Mouse (Mus musculus): ENCODE measurements around the gene Cd6. TPM values are rescaled to one million over a fixed set of nuclear protein-coding genes. Genes with fewer than 3 reads are reported as not detected.

Cd6 gene
- polyA plus RNA-seq, 1 experiment from 2014 or later: 0.60 TPM

DNA sequence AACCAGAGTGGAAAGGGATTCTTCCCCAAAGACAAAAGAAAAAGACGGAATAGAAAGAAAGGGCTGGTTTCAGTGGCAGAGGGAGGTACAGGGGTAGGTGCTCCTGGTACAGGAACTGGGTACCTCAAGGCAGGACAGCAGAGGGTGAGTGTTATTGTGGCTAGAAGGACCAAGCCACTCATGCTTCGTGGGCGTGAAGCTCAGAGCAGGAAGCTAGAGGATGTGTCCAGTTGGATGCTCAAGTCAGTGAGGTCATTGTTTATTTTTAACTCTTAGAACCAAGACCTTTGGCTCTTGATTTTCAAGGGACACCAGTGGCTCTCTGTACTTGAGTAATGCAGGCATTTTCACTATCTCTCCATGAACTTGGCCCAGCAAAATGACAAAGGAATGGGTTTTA is 2.2 kb upstream of the Cd6 start:
- no peak overlapping the region for H3K27ac ChIP-seq
- no peak for ATAC-seq (ENCODE audit: borderline replicate concordance, extremely low read depth, low FRiP score, low TSS enrichment)
- no peak overlapping the region for H3K4me2 ChIP-seq
- H3K9me3 ChIP-seq: no peaks in the 10 kb centered on the region
- H3K4me3 ChIP-seq: no peak overlapping the region
- no peaks in the 10 kb centered on the region for H3K36me3 ChIP-seq
- H3K9ac ChIP-seq: no peak overlapping the region
- no peaks in the 10 kb centered on the region for H3K27me3 ChIP-seq
- H3K4me1 ChIP-seq: peaks cover 4% of the 10 kb centered on the region; the same call in 1 of the 2 replicates
- 62% methylated on average over 3 of the region's 3 CpGs for WGBS

DNA sequence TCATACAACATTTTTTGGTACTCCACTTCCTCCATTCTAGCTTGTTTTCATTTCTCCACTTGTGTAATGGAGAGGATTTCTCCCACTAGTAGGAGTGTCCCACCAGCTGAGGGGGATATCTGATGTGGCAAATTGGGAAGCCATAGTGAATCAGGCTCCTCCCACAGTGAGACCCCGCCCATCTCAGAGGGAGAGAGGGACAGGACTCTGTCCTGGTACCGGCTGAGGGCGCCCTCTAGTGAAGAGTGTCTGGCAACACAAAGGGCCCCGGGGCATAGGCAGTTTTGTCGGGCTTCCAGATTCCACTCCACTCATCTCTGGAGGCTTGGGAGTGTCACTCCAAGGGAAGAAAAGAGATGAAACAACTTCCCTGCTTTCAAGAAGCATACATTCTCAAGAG is 1.6 kb upstream of the Cd6 start:
- Histone ChIP-seq H3K9me3 (no peaks in the 10 kb centered on the region), H3K27me3 (no peaks in the 10 kb centered on the region), H3K27ac (no peak overlapping the region), H3K9ac (no peak overlapping the region), H3K36me3 (no peaks in the 10 kb centered on the region), H3K4me1 (peaks cover 4% of the 10 kb centered on the region; the same call in 1 of the 2 replicates), H3K4me2 (no peak overlapping the region), H3K4me3 (no peak overlapping the region)
- WGBS: 7% methylated on average over 5 of the region's 5 CpGs
- ATAC-seq (ENCODE audit: borderline replicate concordance, extremely low read depth, low FRiP score, low TSS enrichment): no peak

DNA sequence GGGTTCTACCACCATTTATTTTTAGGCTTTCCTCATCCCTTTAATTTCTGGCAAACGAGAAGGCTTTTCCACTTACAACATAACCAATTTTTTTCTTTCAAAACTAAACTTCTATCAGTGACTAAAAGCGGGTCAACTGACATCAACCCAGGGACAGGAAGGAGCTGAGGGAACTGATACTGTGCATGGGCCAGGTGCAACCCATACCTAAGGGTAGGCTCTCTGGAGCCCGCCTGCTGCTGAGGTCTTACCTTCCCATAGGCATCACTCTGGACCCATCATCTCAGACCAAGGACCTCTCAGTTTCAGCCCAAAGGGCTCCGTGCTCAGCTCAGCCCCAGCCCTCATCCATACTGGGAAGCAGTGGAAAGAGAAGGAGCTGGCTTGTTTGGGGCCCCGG is 1.5 kb downstream of the Cd6 start:
- Histone ChIP-seq H3K4me3 (no peak overlapping the region), H3K4me1 (peaks cover 4% of the 10 kb centered on the region; the same call in 1 of the 2 replicates), H3K4me2 (no peak overlapping the region), H3K27me3 (no peaks in the 10 kb centered on the region), H3K9ac (no peak overlapping the region), H3K36me3 (no peaks in the 10 kb centered on the region), H3K27ac (no peak overlapping the region), H3K9me3 (no peaks in the 10 kb centered on the region)
- ATAC-seq (ENCODE audit: borderline replicate concordance, extremely low read depth, low FRiP score, low TSS enrichment): no peak
- WGBS: 92% methylated on average over 5 of the region's 5 CpGs

DNA sequence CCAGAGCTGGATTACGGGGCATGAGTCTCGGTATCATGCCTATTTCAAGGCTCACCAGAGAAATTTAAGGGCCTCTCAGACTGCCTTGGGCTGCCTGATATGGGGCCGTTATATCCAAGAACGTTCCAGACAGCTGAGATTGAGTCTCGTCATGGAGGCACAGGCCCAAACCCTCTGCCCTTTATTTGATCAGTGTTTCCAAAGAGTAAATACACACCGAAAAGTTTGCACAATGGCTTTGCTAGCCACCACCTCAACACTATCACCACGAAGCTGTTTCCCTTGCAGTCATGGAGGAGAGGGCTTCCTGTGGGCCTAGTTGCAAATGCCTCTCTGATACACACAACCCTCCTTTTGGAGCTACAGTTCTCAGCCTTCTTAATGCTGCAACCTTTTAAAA is 5.8 kb downstream of the Cd6 start:
- no peak overlapping the region for H3K4me2 ChIP-seq
- H3K27ac ChIP-seq: no peak overlapping the region
- H3K9me3 ChIP-seq: no peaks in the 10 kb centered on the region
- ATAC-seq (ENCODE audit: borderline replicate concordance, extremely low read depth, low FRiP score, low TSS enrichment): no peak
- H3K4me1 ChIP-seq: no peaks in the 10 kb centered on the region
- H3K9ac ChIP-seq: no peak overlapping the region
- no peaks in the 10 kb centered on the region for H3K36me3 ChIP-seq
- H3K4me3 ChIP-seq: no peak overlapping the region
- 61% methylated on average over 7 of the region's 7 CpGs for WGBS
- H3K27me3 ChIP-seq: no peaks in the 10 kb centered on the region

DNA sequence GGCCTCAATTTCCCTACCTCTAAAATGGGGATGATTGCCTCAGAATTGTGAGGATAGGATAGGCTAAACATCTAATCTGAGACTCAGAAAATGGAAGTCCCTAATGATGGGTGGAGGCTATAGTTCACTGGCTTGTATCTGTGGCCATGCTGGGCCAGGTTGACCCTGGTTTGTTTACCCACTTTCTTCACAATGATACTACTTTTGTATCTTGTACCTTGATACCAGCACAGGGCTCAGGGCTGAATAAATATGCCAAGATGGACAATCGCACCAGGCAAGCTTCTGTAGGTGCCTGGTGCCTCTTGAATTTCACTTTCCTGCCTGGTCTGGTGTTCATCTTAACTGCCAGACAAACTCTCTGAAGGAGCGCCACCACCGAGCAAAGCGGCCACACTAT is 7.3 kb downstream of the Cd6 start:
- no peak for ATAC-seq (ENCODE audit: borderline replicate concordance, extremely low read depth, low FRiP score, low TSS enrichment)
- H3K4me1 ChIP-seq: no peaks in the 10 kb centered on the region; the same call in 1 of the 2 replicates
- H3K4me2 ChIP-seq: no peak overlapping the region
- H3K9me3 ChIP-seq: no peaks in the 10 kb centered on the region
- no peaks in the 10 kb centered on the region for H3K36me3 ChIP-seq
- WGBS: 88% methylated on average over 4 of the region's 4 CpGs
- no peak overlapping the region for H3K4me3 ChIP-seq
- no peak overlapping the region for H3K9ac ChIP-seq
- no peak overlapping the region for H3K27ac ChIP-seq
- no peaks in the 10 kb centered on the region for H3K27me3 ChIP-seq

DNA sequence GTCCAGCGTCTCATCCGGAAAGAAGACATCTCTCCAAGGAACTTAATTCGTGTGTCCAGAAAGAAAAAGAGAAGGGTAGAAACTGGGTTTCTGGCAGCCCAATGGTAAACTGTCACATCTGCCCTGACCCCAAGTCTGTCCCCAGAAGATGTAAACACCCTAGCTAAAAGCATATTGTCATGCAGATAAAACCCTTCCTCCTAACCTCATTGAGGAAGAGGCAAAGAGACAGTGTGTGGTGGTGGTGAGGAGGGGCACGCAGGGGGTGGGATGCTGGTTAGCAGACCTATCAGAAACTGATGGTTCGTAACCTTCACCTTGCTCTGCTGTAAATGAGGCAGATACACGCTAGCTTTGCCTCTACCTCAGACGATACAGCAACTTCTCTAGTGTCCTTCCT is 8.5 kb downstream of the Cd6 start:
- Histone ChIP-seq H3K4me1 (no peaks in the 10 kb centered on the region; the same call in 1 of the 2 replicates), H3K36me3 (no peaks in the 10 kb centered on the region), H3K9ac (no peak overlapping the region), H3K27me3 (no peaks in the 10 kb centered on the region), H3K9me3 (no peaks in the 10 kb centered on the region), H3K27ac (no peak overlapping the region), H3K4me2 (no peak overlapping the region), H3K4me3 (no peak overlapping the region)
- 65% methylated on average over 7 of the region's 7 CpGs for WGBS
- ATAC-seq (ENCODE audit: borderline replicate concordance, extremely low read depth, low FRiP score, low TSS enrichment): no peak

DNA sequence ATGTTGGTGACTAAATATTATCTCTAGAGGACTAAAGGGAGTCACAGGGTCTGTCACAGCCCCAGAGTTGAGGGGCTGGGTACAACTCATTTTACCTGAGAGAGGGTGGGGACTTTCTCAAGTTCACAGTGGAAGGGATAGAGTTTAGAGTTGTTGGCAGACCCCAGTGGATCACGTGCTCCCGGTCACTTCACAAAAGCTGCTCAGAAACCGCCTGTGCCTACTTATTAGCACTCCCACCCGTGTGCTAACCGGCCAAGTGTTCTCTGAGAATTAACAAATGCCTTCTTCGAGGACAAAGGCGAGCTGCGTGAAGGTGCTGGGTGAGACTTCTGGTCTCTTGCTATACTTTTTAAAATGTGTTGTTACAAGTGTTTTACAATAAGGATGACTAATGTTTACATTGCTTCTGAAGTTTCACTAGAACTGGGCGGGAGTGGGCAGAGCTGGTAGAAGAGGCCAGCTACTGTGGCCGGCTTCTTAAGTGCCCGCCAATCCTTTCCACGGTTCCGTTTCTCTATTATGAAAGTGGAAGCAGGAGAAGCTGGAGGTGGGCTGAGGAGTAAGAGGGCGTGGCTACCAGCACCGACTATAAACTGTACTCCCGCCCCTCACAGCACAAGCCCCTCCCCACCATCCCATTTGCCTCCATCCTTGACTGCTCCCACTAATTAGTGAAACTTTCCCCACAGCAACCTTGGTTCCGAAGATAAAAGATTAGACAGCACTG is 11.5 kb downstream of the Cd6 start:
- 21% methylated on average over 17 of the region's 17 CpGs for WGBS
- H3K9ac ChIP-seq: no peak overlapping the region

DNA sequence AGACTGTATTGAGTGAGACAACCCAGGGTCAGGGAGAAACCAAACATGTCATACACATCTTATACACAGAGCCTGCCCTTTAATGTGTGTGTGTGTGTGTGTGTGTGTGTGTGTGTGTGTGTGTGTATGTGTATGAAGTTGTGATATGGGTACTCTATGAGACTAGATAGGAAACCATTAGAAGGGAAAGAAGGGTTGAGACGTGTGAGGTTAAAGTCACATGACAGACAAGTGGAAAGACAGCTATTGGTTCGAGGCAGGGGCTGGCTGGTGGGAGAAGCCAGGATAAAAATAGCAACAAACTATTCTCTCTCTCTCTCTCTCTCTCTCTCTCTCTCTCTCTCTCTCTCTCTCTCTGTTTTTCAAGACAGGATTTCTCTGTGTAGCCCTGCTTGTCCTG is 13.4 kb downstream of the Cd6 start:
- no peaks in the 10 kb centered on the region for H3K9me3 ChIP-seq
- no peaks in the 10 kb centered on the region for H3K27me3 ChIP-seq
- H3K36me3 ChIP-seq: no peaks in the 10 kb centered on the region
- no peak overlapping the region for H3K4me2 ChIP-seq
- no peak overlapping the region for H3K9ac ChIP-seq
- H3K4me1 ChIP-seq: no peaks in the 10 kb centered on the region; the same call in 1 of the 2 replicates
- 39% methylated on average over 2 of the region's 2 CpGs for WGBS
- no peak for ATAC-seq (ENCODE audit: borderline replicate concordance, extremely low read depth, low FRiP score, low TSS enrichment)
- no peak overlapping the region for H3K4me3 ChIP-seq
- no peak overlapping the region for H3K27ac ChIP-seq

More for the DNA sequence above, 11.5 kb downstream of the Cd6 start:
- Histone ChIP-seq H3K9me3 (no peaks in the 10 kb centered on the region), H3K27me3 (no peaks in the 10 kb centered on the region), H3K4me3 (peak overlapping the region; percentile 6; the same call in 1 of the 2 replicates), H3K4me2 (peak overlapping the region; percentile 48), H3K27ac (peak overlapping the region; percentile 84), H3K4me1 (no peaks in the 10 kb centered on the region; the same call in 1 of the 2 replicates), H3K36me3 (no peaks in the 10 kb centered on the region)
- ATAC-seq (ENCODE audit: borderline replicate concordance, extremely low read depth, low FRiP score, low TSS enrichment): peak; percentile 78

DNA sequence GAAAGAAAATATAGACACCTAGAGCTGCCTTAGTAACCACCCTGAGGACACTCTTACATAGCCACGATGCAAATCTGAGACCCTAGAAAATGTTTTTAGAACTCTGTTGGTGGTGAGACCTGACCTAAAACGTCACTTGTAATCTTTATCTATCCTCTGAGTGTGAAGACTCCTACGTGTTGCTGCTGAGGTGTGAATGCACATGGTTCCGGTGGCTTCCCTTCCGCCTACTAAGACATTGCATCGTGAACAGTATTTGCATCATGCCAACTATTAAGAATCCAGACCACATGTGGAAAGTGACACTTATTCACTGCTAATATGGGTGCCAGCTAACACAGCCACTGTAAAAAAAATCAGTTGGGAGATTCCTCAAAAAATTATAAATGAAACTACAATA is 14.0 kb downstream of the Cd6 start:
- Histone ChIP-seq H3K27me3 (no peaks in the 10 kb centered on the region), H3K9ac (no peak overlapping the region), H3K36me3 (no peaks in the 10 kb centered on the region), H3K4me2 (no peak overlapping the region), H3K27ac (no peak overlapping the region), H3K9me3 (no peaks in the 10 kb centered on the region), H3K4me3 (no peak overlapping the region), H3K4me1 (peaks cover under 1% of the 10 kb centered on the region; the same call in 1 of the 2 replicates)
- WGBS: 76% methylated on average over 6 of the region's 6 CpGs
- ATAC-seq (ENCODE audit: borderline replicate concordance, extremely low read depth, low FRiP score, low TSS enrichment): no peak

DNA sequence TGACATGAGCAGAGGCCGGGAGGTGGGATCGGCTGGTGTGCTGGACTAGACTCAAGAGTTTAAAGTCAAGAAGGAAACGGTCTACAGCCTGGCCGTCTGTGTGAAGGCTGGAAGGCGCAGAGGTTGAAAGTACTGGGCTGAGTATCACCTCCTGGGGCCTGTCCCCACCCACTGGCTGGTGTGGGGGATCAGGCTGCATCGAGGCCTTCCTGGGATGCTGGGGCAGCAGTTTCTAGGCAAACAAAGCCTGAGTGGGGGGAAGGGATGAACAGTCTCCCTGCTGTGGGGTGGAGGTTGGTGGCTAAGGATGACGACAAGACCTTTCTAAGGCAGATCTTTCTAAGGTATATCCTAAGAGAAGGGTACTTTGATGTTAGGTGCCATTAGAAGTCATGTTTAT is 16.0 kb downstream of the Cd6 start:
- H3K27me3 ChIP-seq: no peaks in the 10 kb centered on the region
- ATAC-seq (ENCODE audit: borderline replicate concordance, extremely low read depth, low FRiP score, low TSS enrichment): no peak
- H3K4me1 ChIP-seq: peaks cover 14% of the 10 kb centered on the region; the same call in 1 of the 2 replicates
- WGBS: 56% methylated on average over 7 of the region's 7 CpGs
- H3K9ac ChIP-seq: no peak overlapping the region
- no peaks in the 10 kb centered on the region for H3K9me3 ChIP-seq
- H3K36me3 ChIP-seq: no peaks in the 10 kb centered on the region
- no peak overlapping the region for H3K4me3 ChIP-seq
- H3K27ac ChIP-seq: no peak overlapping the region
- no peak overlapping the region for H3K4me2 ChIP-seq

DNA sequence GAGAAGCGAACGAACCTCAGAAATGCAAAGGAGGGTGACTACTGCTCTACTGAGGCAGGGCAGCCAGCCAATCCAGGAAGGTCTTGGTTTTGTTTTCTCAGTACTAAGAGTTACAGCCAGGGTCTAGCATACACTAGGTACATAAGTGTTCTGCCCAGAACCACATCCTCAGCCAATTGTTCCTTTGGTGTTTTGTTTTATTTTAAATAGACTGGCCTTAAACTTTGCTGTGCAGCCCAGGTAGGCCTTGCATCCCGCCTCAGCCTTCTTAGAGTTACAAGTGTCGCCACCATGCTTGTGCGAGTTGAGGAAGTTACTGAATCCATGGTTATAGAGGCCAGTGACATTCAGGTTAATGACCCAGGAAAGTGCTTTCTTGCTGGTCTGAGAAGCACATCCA is 16.8 kb downstream of the Cd6 start:
- H3K27me3 ChIP-seq: no peaks in the 10 kb centered on the region
- no peak overlapping the region for H3K27ac ChIP-seq
- ATAC-seq (ENCODE audit: borderline replicate concordance, extremely low read depth, low FRiP score, low TSS enrichment): no peak
- H3K9me3 ChIP-seq: no peaks in the 10 kb centered on the region
- no peak overlapping the region for H3K4me3 ChIP-seq
- no peak overlapping the region for H3K4me2 ChIP-seq
- peaks cover 14% of the 10 kb centered on the region; the same call in 1 of the 2 replicates for H3K4me1 ChIP-seq
- H3K9ac ChIP-seq: no peak overlapping the region
- WGBS: 92% methylated on average over 5 of the region's 5 CpGs
- no peaks in the 10 kb centered on the region for H3K36me3 ChIP-seq

DNA sequence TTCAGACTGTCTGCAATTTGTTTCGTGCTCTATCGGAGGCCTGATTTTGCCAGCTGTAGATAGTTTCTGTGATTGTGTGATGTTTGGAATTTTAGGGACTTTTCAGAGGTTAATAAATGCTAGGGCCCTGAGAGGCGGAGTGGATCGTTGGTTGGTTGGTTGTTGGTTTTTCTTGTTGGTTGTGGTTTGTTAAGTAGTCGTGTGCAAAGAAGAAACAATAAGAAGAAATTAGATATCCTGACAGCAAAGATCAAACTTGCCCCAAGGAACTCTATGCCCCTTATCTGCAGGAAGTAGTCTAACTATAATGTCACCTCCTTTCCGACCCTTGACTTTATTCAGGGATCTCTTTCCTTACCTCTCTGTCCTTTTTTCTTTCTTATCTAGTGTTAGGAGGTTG is 18.4 kb downstream of the Cd6 start:
- WGBS: 74% methylated on average over 6 of the region's 6 CpGs
- H3K4me2 ChIP-seq: no peak overlapping the region
- H3K36me3 ChIP-seq: no peaks in the 10 kb centered on the region
- H3K27me3 ChIP-seq: no peaks in the 10 kb centered on the region
- H3K27ac ChIP-seq: no peak overlapping the region
- H3K4me3 ChIP-seq: no peak overlapping the region
- H3K4me1 ChIP-seq: peaks cover 14% of the 10 kb centered on the region; the same call in 1 of the 2 replicates
- no peak for ATAC-seq (ENCODE audit: borderline replicate concordance, extremely low read depth, low FRiP score, low TSS enrichment)
- H3K9ac ChIP-seq: no peak overlapping the region
- H3K9me3 ChIP-seq: no peaks in the 10 kb centered on the region
